Mouse (Mus musculus): ENCODE measurements around the gene Atxn7l1. TPM values are rescaled to one million over a fixed set of nuclear protein-coding genes. Genes with fewer than 3 reads are reported as not detected.

Atxn7l1 gene
- polyA plus RNA-seq, 1 experiment from 2014 or later: 25.7 TPM

GRCm38 (mm10) chr12:33225978-33226377 is 78.5 kb downstream of the Atxn7l1 start:
- H3K4me1 ChIP-seq (replicated peaks; ENCODE audit: control insufficient read depth, insufficient read depth, low read length): peaks cover 35% of the 10 kb centered on the region
- ATAC-seq (ENCODE audit: low FRiP score): no peak
- WGBS: 78% methylated on average over 1 of the region's 1 CpGs
- H3K36me3 ChIP-seq (replicated peaks; ENCODE audit: control insufficient read depth, insufficient read depth): no peaks in the 10 kb centered on the region
- H3K27ac ChIP-seq: no peak overlapping the region
- no peak overlapping the region for H3K9ac ChIP-seq
- DNase-seq (ENCODE audit: low spot score): no peak
- no peak overlapping the region for H3K4me2 ChIP-seq (replicated peaks)
- no peaks in the 10 kb centered on the region for H3K27me3 ChIP-seq (ENCODE audit: control insufficient read depth, insufficient read depth, low read length)
- H3K9me3 ChIP-seq (ENCODE audit: control insufficient read depth, low read length): no peaks in the 10 kb centered on the region
- H3K4me3 ChIP-seq (replicated peaks; ENCODE audit: low read length): no peak overlapping the region

DNA sequence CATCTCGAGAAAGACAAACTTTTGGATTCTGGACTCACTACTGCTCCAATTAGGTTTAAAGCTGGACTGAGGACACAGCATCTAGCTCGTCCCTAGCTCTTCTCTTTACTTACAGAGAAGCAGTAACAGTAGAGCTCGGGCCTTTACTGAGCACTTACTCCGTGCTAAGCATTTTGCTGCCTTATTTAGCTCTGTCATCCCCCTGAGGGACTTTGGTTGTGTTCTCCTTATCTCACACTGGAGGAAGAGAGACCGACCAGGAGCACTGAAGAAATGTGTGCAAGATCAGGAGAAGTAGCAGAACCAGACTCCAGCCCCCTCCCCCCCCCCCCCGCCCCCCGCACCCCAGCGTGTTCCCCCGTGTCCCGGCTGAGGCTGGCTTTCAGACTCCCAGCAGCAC is 79.1 kb downstream of the Atxn7l1 start:
- 66% methylated on average over 9 of the region's 10 CpGs for WGBS
- ATAC-seq (ENCODE audit: low FRiP score): no peak
- no peak overlapping the region for H3K4me2 ChIP-seq (replicated peaks)

GRCm38 (mm10) chr12:33235314-33235713 is 87.8 kb downstream of the Atxn7l1 start:
- DNase-seq (ENCODE audit: low spot score) (no peak), ATAC-seq (ENCODE audit: low FRiP score) (no peak)
- no peaks in the 10 kb centered on the region for H3K9me3 ChIP-seq (ENCODE audit: control insufficient read depth, low read length)
- no peaks in the 10 kb centered on the region for H3K27me3 ChIP-seq (ENCODE audit: control insufficient read depth, insufficient read depth, low read length)
- no peak overlapping the region for H3K27ac ChIP-seq
- no peak overlapping the region for H3K4me2 ChIP-seq (replicated peaks)
- H3K4me1 ChIP-seq (replicated peaks; ENCODE audit: control insufficient read depth, insufficient read depth, low read length): 0 out of 2 replicates have a peak, but pooled peaks cover 10% of the 10 kb centered on the region
- no peaks in the 10 kb centered on the region for H3K36me3 ChIP-seq (replicated peaks; ENCODE audit: control insufficient read depth, insufficient read depth)
- H3K4me3 ChIP-seq (replicated peaks; ENCODE audit: low read length): no peak overlapping the region
- H3K9ac ChIP-seq: no peak overlapping the region
- WGBS: 82% methylated on average over 4 of the region's 4 CpGs

More for the DNA sequence above, 79.1 kb downstream of the Atxn7l1 start:
- Histone ChIP-seq H3K36me3 (replicated peaks; ENCODE audit: control insufficient read depth, insufficient read depth) (no peaks in the 10 kb centered on the region), H3K9me3 (ENCODE audit: control insufficient read depth, low read length) (no peaks in the 10 kb centered on the region), H3K4me3 (replicated peaks; ENCODE audit: low read length) (no peak overlapping the region), H3K9ac (no peak overlapping the region), H3K27me3 (ENCODE audit: control insufficient read depth, insufficient read depth, low read length) (no peaks in the 10 kb centered on the region), H3K27ac (no peak overlapping the region), H3K4me1 (replicated peaks; ENCODE audit: control insufficient read depth, insufficient read depth, low read length) (peaks cover 35% of the 10 kb centered on the region)
- DNase-seq (ENCODE audit: low spot score): no peak

GRCm38 (mm10) chr12:33235771-33236323 is 88.4 kb downstream of the Atxn7l1 start:
- Histone ChIP-seq H3K27me3 (ENCODE audit: control insufficient read depth, insufficient read depth, low read length) (no peaks in the 10 kb centered on the region), H3K4me2 (replicated peaks) (no peak overlapping the region), H3K36me3 (replicated peaks; ENCODE audit: control insufficient read depth, insufficient read depth) (no peaks in the 10 kb centered on the region), H3K27ac (no peak overlapping the region), H3K9ac (no peak overlapping the region), H3K4me3 (replicated peaks; ENCODE audit: low read length) (no peak overlapping the region), H3K4me1 (replicated peaks; ENCODE audit: control insufficient read depth, insufficient read depth, low read length) (0 out of 2 replicates have a peak, but pooled peaks cover 10% of the 10 kb centered on the region), H3K9me3 (ENCODE audit: control insufficient read depth, low read length) (no peaks in the 10 kb centered on the region)
- DNase-seq (ENCODE audit: low spot score) (no peak), ATAC-seq (ENCODE audit: low FRiP score) (0 out of 2 replicates have a peak, but pooled peaks have one; percentile 31)
- WGBS: 60% methylated on average over 13 of the region's 13 CpGs

GRCm38 (mm10) chr12:33236344-33237049 is 89.0 kb downstream of the Atxn7l1 start:
- Histone ChIP-seq H3K36me3 (replicated peaks; ENCODE audit: control insufficient read depth, insufficient read depth) (no peaks in the 10 kb centered on the region), H3K27ac (no peak overlapping the region), H3K4me1 (replicated peaks; ENCODE audit: control insufficient read depth, insufficient read depth, low read length) (0 out of 2 replicates have a peak, but pooled peaks cover 10% of the 10 kb centered on the region), H3K27me3 (ENCODE audit: control insufficient read depth, insufficient read depth, low read length) (no peaks in the 10 kb centered on the region), H3K4me2 (replicated peaks) (no peak overlapping the region), H3K9me3 (ENCODE audit: control insufficient read depth, low read length) (no peaks in the 10 kb centered on the region), H3K9ac (no peak overlapping the region), H3K4me3 (replicated peaks; ENCODE audit: low read length) (no peak overlapping the region)
- 77% methylated on average over 11 of the region's 11 CpGs for WGBS
- ATAC-seq (ENCODE audit: low FRiP score): no peak
- DNase-seq (ENCODE audit: low spot score): no peak

GRCm38 (mm10) chr12:33237108-33237507 is 89.6 kb downstream of the Atxn7l1 start:
- H3K4me1 ChIP-seq (replicated peaks; ENCODE audit: control insufficient read depth, insufficient read depth, low read length): 0 out of 2 replicates have a peak, but pooled peaks cover 10% of the 10 kb centered on the region
- H3K27ac ChIP-seq: no peak overlapping the region
- H3K9me3 ChIP-seq (ENCODE audit: control insufficient read depth, low read length): no peaks in the 10 kb centered on the region
- no peak overlapping the region for H3K9ac ChIP-seq
- H3K4me2 ChIP-seq (replicated peaks): no peak overlapping the region
- H3K36me3 ChIP-seq (replicated peaks; ENCODE audit: control insufficient read depth, insufficient read depth): no peaks in the 10 kb centered on the region
- ATAC-seq (ENCODE audit: low FRiP score) (no peak), DNase-seq (ENCODE audit: low spot score) (no peak)
- WGBS: 92% methylated on average over 5 of the region's 5 CpGs
- H3K27me3 ChIP-seq (ENCODE audit: control insufficient read depth, insufficient read depth, low read length): no peaks in the 10 kb centered on the region
- no peak overlapping the region for H3K4me3 ChIP-seq (replicated peaks; ENCODE audit: low read length)

DNA sequence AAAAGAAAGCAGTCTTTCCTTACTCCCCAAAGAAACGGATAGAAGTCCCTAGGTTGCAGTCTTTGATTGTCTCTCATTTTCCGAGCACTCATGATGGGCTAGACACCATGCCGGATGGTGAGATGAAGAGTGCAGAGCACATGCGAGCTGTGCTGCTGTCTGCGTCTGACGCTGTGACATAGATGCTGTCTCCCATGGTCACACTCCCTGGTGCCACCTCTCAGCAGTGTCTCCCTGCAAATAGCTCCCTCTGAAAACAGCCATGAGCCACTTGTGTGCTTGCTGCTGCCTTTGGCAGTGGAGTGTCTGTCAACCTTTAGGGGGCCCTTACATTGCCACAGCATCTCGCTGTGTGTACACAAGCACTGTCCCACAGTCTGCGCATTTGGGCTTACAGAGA is 95.2 kb downstream of the Atxn7l1 start:
- 61% methylated on average over 8 of the region's 8 CpGs for WGBS
- peaks cover 49% of the 10 kb centered on the region for H3K4me1 ChIP-seq (replicated peaks; ENCODE audit: control insufficient read depth, insufficient read depth, low read length)
- no peak overlapping the region for H3K27ac ChIP-seq
- no peaks in the 10 kb centered on the region for H3K27me3 ChIP-seq (ENCODE audit: control insufficient read depth, insufficient read depth, low read length)
- ATAC-seq (ENCODE audit: low FRiP score): no peak
- no peak for DNase-seq (ENCODE audit: low spot score)
- no peak overlapping the region for H3K4me3 ChIP-seq (replicated peaks; ENCODE audit: low read length)
- no peak overlapping the region for H3K9ac ChIP-seq
- H3K4me2 ChIP-seq (replicated peaks): no peak overlapping the region
- H3K9me3 ChIP-seq (ENCODE audit: control insufficient read depth, low read length): no peaks in the 10 kb centered on the region
- H3K36me3 ChIP-seq (replicated peaks; ENCODE audit: control insufficient read depth, insufficient read depth): no peaks in the 10 kb centered on the region

GRCm38 (mm10) chr12:33244132-33244875 is 96.8 kb downstream of the Atxn7l1 start:
- Histone ChIP-seq H3K36me3 (replicated peaks; ENCODE audit: control insufficient read depth, insufficient read depth) (no peaks in the 10 kb centered on the region), H3K9ac (no peak overlapping the region), H3K4me2 (replicated peaks) (no peak overlapping the region), H3K27ac (peak overlapping the region; percentile 12; the same call in 1 of the 2 replicates), H3K4me3 (replicated peaks; ENCODE audit: low read length) (no peak overlapping the region), H3K4me1 (replicated peaks; ENCODE audit: control insufficient read depth, insufficient read depth, low read length) (peaks cover 49% of the 10 kb centered on the region), H3K9me3 (ENCODE audit: control insufficient read depth, low read length) (no peaks in the 10 kb centered on the region), H3K27me3 (ENCODE audit: control insufficient read depth, insufficient read depth, low read length) (no peaks in the 10 kb centered on the region)
- 50% methylated on average over 15 of the region's 15 CpGs for WGBS
- ATAC-seq (ENCODE audit: low FRiP score) (no peak; the same call in 1 of the 2 replicates), DNase-seq (ENCODE audit: low spot score) (peak; percentile 42)

- no peak for ATAC-seq (ENCODE audit: low FRiP score)
Measured at GRCm38 (mm10) chr12:33245455-33245854, 98.0 kb downstream of the Atxn7l1 start.

More at GRCm38 (mm10) chr12:33245455-33245854, 98.0 kb downstream of the Atxn7l1 start:
- 0 out of 2 replicates have a peak overlapping the region, but pooled peaks have one; percentile 44 for H3K27ac ChIP-seq
- H3K27me3 ChIP-seq (ENCODE audit: control insufficient read depth, insufficient read depth, low read length): no peaks in the 10 kb centered on the region
- no peak overlapping the region for H3K4me2 ChIP-seq (replicated peaks)
- DNase-seq (ENCODE audit: low spot score): peak; percentile 47
- H3K9ac ChIP-seq: no peak overlapping the region
- no peaks in the 10 kb centered on the region for H3K9me3 ChIP-seq (ENCODE audit: control insufficient read depth, low read length)
- 0 out of 2 replicates have a peak, but pooled peaks cover 5% of the 10 kb centered on the region for H3K36me3 ChIP-seq (replicated peaks; ENCODE audit: control insufficient read depth, insufficient read depth)
- H3K4me1 ChIP-seq (replicated peaks; ENCODE audit: control insufficient read depth, insufficient read depth, low read length): peaks cover 55% of the 10 kb centered on the region
- 78% methylated on average over 4 of the region's 4 CpGs for WGBS
- no peak overlapping the region for H3K4me3 ChIP-seq (replicated peaks; ENCODE audit: low read length)
